Mouse (Mus musculus) mouse embryonic stem cell (cell line): ENCODE results near the gene 5330417H12Rik.

ENCODE experiments used
- in situ Hi-C, 2 experiments: fragments of 300-500 bp; cut with MboI; formaldehyde crosslinking; loops; 1 replicate in 1 of 2; 3 replicates in 1 of 2; pipeline ENCODE4 v1.14.3; 2019 to 2020; ENCODE audit warnings: low sequenced_read_pairs in 2 of 2, low pct_unique_long_range_greater_than_20kb in 1 of 2, mixed read lengths in 1 of 2; ENCODE audit not compliant: unreplicated experiment in 1 of 2

The 5330417H12Rik gene

DNA sequence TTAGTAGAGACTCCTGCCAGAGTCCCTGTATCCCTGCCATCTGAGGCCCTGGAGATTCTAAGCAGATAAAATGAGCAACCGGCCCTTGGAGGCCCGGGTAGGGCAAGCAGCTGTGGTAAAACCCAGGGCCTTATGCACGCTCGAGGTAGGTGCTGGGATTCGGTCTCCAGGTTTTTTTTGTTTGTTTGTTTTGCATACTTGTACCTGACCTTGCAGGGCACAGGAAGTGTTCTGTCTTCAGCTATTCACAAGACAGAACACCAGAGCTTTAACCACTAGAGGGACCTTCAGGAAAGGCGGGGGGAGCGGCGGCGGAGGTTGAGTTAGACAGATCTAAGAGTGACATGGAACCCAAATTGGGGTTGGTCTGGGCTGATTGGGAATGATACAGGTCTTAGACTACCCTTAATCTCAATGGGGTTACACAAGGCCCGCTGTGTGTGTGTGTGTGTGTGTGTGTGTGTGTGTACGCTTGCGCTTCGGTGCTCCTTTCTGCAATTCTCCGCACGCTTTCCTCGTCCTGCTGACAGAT is 30.6 kb downstream of the 5330417H12Rik start:
- in situ Hi-C loops, result no loop called here

DNA sequence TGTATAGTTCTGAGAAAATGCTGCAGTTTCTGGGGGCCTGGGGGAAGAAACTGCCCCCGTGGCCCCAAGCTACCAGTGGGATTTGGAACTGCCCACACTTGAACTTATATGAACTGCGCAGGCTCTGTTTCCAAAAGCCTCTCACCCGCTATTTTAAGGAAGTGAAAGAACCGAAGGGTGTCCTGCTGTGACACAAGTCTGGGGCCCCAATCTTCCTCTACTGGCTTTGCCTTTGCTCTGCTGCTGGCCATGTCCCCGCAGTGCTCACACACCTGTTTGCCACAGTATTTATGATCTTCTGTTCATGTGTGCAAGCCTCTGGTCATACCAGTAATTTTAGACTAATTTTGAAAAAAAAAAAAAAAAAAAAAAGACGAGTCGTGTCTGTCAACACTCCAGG is 31.1 kb downstream of the 5330417H12Rik start:
- in situ Hi-C loops, result no loop called here

DNA sequence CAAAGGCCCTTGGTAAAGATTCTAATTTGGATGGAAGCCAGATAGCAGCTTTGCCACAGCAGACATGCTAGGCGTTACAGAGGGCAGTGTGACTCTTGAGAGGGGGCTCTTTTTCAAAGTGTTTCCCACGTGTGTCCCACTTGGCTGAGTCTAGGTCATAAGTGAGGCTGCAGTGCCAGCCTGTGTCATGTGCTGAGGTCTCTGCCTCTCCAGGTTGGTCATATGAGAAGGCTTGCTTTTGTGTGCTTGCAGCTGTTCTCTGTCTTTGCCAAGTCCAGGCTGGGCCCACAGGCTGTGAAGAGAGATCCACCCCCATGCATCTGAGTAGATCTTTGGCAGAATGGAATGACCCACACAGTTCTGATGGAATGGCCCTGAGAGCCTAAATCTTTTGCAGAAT is 32.3 kb downstream of the 5330417H12Rik start:
- in situ Hi-C loops, result no loop called here

DNA sequence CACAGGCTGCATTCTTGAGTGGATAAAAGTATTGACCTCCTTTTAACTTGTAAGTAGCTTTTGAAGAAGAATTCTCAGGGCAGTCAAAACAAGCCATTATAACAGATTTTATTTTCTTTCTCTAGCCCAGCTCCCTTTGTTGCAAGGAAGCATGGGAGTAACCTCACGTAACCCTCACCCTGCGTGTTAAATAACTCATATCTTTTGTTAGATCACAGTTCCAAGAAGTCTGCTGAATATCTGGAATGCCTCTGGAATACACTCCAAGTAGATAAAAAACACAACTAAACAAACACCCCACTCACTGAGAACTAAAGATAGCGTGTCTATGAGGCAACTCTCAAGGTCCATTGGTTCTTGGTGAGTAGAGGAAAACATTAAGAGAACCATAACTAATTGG is 50.7 kb downstream of the 5330417H12Rik start:
- in situ Hi-C loops, result loop anchor here in 1 of 2 experiments (25.0 kb wide), 1 partner anchor 362 kb away; the partner anchor contains the start of gene Rbmxl2
